Mouse (Mus musculus): ENCODE measurements around the gene Carns1. TPM values are rescaled to one million over a fixed set of nuclear protein-coding genes. Genes with fewer than 3 reads are reported as not detected.
A peak's percentile ranks its signal among the peaks of the same experiment; 100 is the strongest.

Gene Carns1
- total RNA-seq, 2 experiments from 2014 or later = 6.6 to 8.9 TPM

GRCm38 (mm10) chr19:4214071-4214770, 38.9 kb upstream of the Carns1 start, which contains the start of the genes Clcf1 and AC109138.7:
Clcf1 (plus strand) TSS chr19:4214238.
AC109138.7 (plus strand) TSS chr19:4214357.
- no peak for DNase-seq (ENCODE audit: low spot score in 2 of 2)
- Histone ChIP-seq H3K4me3 (peak within 1 kb of the TSS; percentile 55), H3K27ac (no peak within 1 kb of the TSS)
- TF ChIP-seq CTCF (conservative IDR thresholded peaks at IDR 0.05) = no peak

GRCm38 (mm10) chr19:4213524-4213974, 38.3 kb upstream of the Carns1 start:
- no peak for TF ChIP-seq CTCF (conservative IDR thresholded peaks at IDR 0.05)
- Histone ChIP-seq H3K4me3 (no peak overlapping the region), H3K27ac (no peak overlapping the region)
- DNase-seq (ENCODE audit: low spot score in 2 of 2) = no peak

- DNase-seq (ENCODE audit: low spot score in 2 of 2) = no peak
- TF ChIP-seq CTCF (conservative IDR thresholded peaks at IDR 0.05) = no peak
- H3K4me3 ChIP-seq = no peak overlapping the region
- H3K27ac ChIP-seq = no peak overlapping the region
Observed at GRCm38 (mm10) chr19:4211891-4212588, 36.8 kb upstream of the Carns1 start.

- Histone ChIP-seq H3K27ac (no peak overlapping the region), H3K4me3 (no peak overlapping the region)
- DNase-seq (ENCODE audit: low spot score in 2 of 2) = no peak
- TF ChIP-seq CTCF (conservative IDR thresholded peaks at IDR 0.05) = no peak
Observed at GRCm38 (mm10) chr19:4208563-4208962, 33.3 kb upstream of the Carns1 start.

- peak; percentile 99 for TF ChIP-seq CTCF (conservative IDR thresholded peaks at IDR 0.05)
- Histone ChIP-seq H3K27ac (no peak overlapping the region), H3K4me3 (no peak overlapping the region)
- peak in 1 of 2 experiments; percentile 68 for DNase-seq (ENCODE audit: low spot score in 2 of 2)
Observed at GRCm38 (mm10) chr19:4206971-4207370, 31.7 kb upstream of the Carns1 start.

GRCm38 (mm10) chr19:4204889-4205288, 29.6 kb upstream of the Carns1 start:
- Histone ChIP-seq H3K4me3 (no peak overlapping the region), H3K27ac (no peak overlapping the region; the same call in 1 of the 2 replicates)
- TF ChIP-seq CTCF (conservative IDR thresholded peaks at IDR 0.05) = peak; percentile 51
- DNase-seq (ENCODE audit: low spot score in 2 of 2) = no peak

- DNase-seq (ENCODE audit: low spot score in 2 of 2) = no peak
- no peak; the same call in 1 of the 2 replicates for TF ChIP-seq CTCF (conservative IDR thresholded peaks at IDR 0.05)
- H3K27ac ChIP-seq = peak overlapping the region; percentile 96
Observed at GRCm38 (mm10) chr19:4203604-4204326, 28.5 kb upstream of the Carns1 start.

GRCm38 (mm10) chr19:4203148-4203547, 27.9 kb upstream of the Carns1 start:
- no peak for TF ChIP-seq CTCF (conservative IDR thresholded peaks at IDR 0.05)
- H3K4me3 ChIP-seq = no peak overlapping the region
- peak overlapping the region; percentile 96 for H3K27ac ChIP-seq
- DNase-seq (ENCODE audit: low spot score in 2 of 2) = no peak

More at GRCm38 (mm10) chr19:4203604-4204326, 28.5 kb upstream of the Carns1 start:
- H3K4me3 ChIP-seq = no peak overlapping the region

GRCm38 (mm10) chr19:4202149-4202548, 26.9 kb upstream of the Carns1 start:
- H3K27ac ChIP-seq = peak overlapping the region; percentile 96
- H3K4me3 ChIP-seq = peak overlapping the region; percentile 74
- DNase-seq (ENCODE audit: low spot score in 2 of 2) = no peak
- TF ChIP-seq CTCF (conservative IDR thresholded peaks at IDR 0.05) = no peak

GRCm38 (mm10) chr19:4201291-4201909, 26.1 kb upstream of the Carns1 start, which contains the start of gene Rad9a:
Rad9a (minus strand) TSS chr19:4201662.
- no peak for TF ChIP-seq CTCF (conservative IDR thresholded peaks at IDR 0.05)
- Histone ChIP-seq H3K4me3 (peak within 1 kb of the TSS; percentile 74), H3K27ac (peak within 1 kb of the TSS; percentile 96)
- peak; percentile 93 to 95 for DNase-seq (ENCODE audit: low spot score in 2 of 2)

- DNase-seq (ENCODE audit: low spot score in 2 of 2) = no peak
- no peak overlapping the region for H3K4me3 ChIP-seq
- H3K27ac ChIP-seq = peak overlapping the region; percentile 51; the same call in 1 of the 2 replicates
- TF ChIP-seq CTCF (conservative IDR thresholded peaks at IDR 0.05) = no peak
Observed at GRCm38 (mm10) chr19:4197180-4197579, 21.9 kb upstream of the Carns1 start.

GRCm38 (mm10) chr19:4196548-4196947, 21.3 kb upstream of the Carns1 start:
- Histone ChIP-seq H3K4me3 (no peak overlapping the region), H3K27ac (peak overlapping the region; percentile 51; the same call in 1 of the 2 replicates)
- no peak for DNase-seq (ENCODE audit: low spot score in 2 of 2)
- no peak for TF ChIP-seq CTCF (conservative IDR thresholded peaks at IDR 0.05)

Measured in layer of hippocampus, adult 2 months (tissue).